Mouse (Mus musculus): ENCODE results near the gene Focad.

GRCm38 (mm10) chr4:88118750-88119395, 24.4 kb downstream of the Focad start:
- no peak for TF ChIP-seq POLR2A (IDR thresholded peaks at IDR 0.05; ENCODE audit: insufficient read depth, low read length)
- no peak for TF ChIP-seq EP300 (IDR thresholded peaks at IDR 0.05; ENCODE audit: insufficient read depth, low read depth, low read length)

Data from ES-Bruce4 (cell line).